Mouse (Mus musculus) lung, adult 2 months (tissue): Measurements from ENCODE around the gene Fxyd6.

Experiments used
- CTCF ChIP-seq: fragments of 200-500 bp; IDR thresholded peaks from 2 replicates; pipeline ENCODE4 v1.5.1; 2011; ENCODE audit warnings: mild to moderate bottlenecking, low read length, control low read depth; ENCODE audit not compliant: insufficient read depth
- POLR2A ChIP-seq: fragments of 200-500 bp; IDR thresholded peaks from 2 replicates; pipeline ENCODE4 v1.6.1; 2011; ENCODE audit warnings: low read depth, mild to moderate bottlenecking, control low read depth, low read length, borderline replicate concordance; ENCODE audit errors: extremely low read depth

GRCm38 (mm10) chr9:45405694-45406093, 35.7 kb downstream of the Fxyd6 start:
- TF ChIP-seq CTCF (no peak), POLR2A (no peak)
